Mouse (Mus musculus): ENCODE data around the gene Gm38655. TPM values are rescaled to one million over a fixed set of nuclear protein-coding genes. Genes with fewer than 3 reads are reported as not detected.

The Gm38655 gene
- polyA plus RNA-seq, 1 experiment: 0.36 TPM

DNA sequence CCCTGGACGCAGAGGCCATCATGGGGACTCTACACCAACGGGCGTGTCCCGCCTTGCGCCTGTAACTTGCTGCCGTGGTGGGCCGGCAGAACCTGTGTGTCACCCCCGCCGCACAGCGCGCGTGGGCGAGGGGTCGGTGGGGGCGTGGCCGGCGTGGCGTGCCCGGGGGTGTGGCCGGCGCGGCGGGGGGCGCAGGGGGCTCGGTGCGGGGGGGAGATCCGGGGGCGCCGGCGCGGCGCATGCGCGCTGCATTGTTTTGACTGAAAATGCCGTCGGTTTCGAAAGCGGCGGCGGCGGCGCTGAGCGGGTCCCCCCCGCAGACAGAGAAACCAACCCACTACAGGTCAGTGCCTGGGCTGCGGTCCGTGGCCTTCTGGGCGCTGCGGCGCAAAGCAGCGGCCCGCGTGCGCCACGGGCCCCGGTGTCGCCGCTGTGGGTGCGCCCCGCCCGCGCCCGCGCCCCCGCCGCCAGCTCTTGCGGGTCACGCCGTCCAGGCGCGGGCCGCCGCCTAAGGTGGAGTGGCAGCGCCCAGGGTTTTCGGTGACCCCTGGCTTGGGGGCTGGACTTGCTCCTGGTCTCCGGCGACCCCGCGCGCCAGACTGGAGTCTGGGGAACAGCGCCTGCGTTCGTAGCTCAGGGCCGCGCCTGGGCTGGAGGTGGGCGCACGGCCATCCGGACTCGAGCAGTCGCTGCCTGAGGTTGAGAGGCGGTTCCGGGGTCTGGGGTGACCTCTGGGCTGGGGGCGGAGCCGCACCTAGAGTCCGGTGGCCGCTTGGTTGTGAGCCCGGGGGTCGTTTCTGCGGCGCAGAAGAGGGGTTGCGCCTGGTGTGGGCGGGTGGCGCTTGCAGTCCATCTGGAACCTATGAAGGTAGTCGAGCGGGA lies 13.1 kb upstream of the Gm38655 start, which contains the start of gene Unkl:
Gene Unkl, plus strand, starts transcription at position 248 of the 882 bp plus-strand sequence.
- no peaks in the 10 kb centered on the region for H3K36me3 ChIP-seq (ENCODE audit: control insufficient read depth, insufficient read depth, low read length)
- H3K27ac ChIP-seq (ENCODE audit: control insufficient read depth, insufficient read depth, low read depth, low read length): peak within 1 kb of the TSS; percentile 60
- H3K27me3 ChIP-seq (ENCODE audit: control insufficient read depth, insufficient read depth, low read length): no peaks in the 10 kb centered on the region
- H3K4me3 ChIP-seq (ENCODE audit: control insufficient read depth, low read depth, low read length): peak within 1 kb of the TSS; percentile 88
- H3K4me1 ChIP-seq (ENCODE audit: control insufficient read depth, insufficient read depth, low read length): peaks cover 15% of the 10 kb centered on the region
- TF ChIP-seq POLR2A (IDR thresholded peaks at IDR 0.05; ENCODE audit: control insufficient read depth, low read depth, low read length) (peak; percentile 51; the same call in 1 of the 2 replicates), CTCF (IDR thresholded peaks at IDR 0.05; ENCODE audit: control insufficient read depth, insufficient read depth, insufficient replicate concordance, low read depth, low read length) (no peak)

DNA sequence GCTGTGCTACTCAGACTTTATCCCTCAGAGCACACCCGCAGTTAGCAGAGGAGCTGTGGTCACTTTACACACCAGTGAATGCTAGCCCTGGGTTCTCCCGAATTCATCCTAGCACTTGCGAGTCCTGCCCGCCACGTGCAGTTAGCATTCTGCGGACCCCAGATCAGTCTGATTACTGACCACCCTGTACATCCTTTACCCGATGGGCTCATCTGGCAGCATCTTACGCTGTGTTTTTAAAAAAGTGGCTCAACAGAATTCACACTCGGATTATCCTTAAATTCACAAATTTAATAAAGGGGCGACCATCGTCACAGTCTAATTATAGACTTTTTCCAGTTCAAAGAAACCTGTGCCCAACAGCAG lies 12.5 kb upstream of the Gm38655 start:
- TF ChIP-seq CTCF (IDR thresholded peaks at IDR 0.05; ENCODE audit: control insufficient read depth, insufficient read depth, insufficient replicate concordance, low read depth, low read length) (no peak), POLR2A (IDR thresholded peaks at IDR 0.05; ENCODE audit: control insufficient read depth, low read depth, low read length) (no peak)
- H3K27me3 ChIP-seq (ENCODE audit: control insufficient read depth, insufficient read depth, low read length): no peaks in the 10 kb centered on the region
- H3K36me3 ChIP-seq (ENCODE audit: control insufficient read depth, insufficient read depth, low read length): no peaks in the 10 kb centered on the region
- H3K4me1 ChIP-seq (ENCODE audit: control insufficient read depth, insufficient read depth, low read length): peaks cover 15% of the 10 kb centered on the region
- H3K27ac ChIP-seq (ENCODE audit: control insufficient read depth, insufficient read depth, low read depth, low read length): peak overlapping the region; percentile 2; the same call in 1 of the 2 replicates
- peak overlapping the region; percentile 60 for H3K4me3 ChIP-seq (ENCODE audit: control insufficient read depth, low read depth, low read length)

DNA sequence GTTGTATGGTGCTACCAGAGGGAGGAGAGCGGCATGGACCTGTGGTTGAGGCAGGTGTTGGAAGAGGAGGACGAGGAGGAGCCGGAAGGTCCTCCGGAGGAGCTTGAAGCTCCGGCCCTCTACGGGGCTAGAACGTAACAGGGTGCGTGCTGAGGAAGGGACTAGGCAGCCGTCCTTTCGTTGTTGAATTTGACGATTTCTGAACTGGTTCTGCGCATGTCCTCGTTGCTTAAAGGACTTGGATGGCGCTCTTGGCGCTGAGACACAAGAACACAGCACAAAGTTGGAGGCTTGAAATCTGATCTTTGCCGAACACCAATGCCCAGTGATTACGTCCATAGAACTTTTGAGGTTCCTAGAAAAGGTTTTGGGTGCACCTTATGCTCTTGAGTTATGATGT lies 9.7 kb upstream of the Gm38655 start:
- TF ChIP-seq POLR2A (IDR thresholded peaks at IDR 0.05; ENCODE audit: control insufficient read depth, low read depth, low read length) (no peak), CTCF (IDR thresholded peaks at IDR 0.05; ENCODE audit: control insufficient read depth, insufficient read depth, insufficient replicate concordance, low read depth, low read length) (no peak)
- no peaks in the 10 kb centered on the region for H3K27me3 ChIP-seq (ENCODE audit: control insufficient read depth, insufficient read depth, low read length)
- peak overlapping the region; percentile 93 for H3K4me3 ChIP-seq (ENCODE audit: control insufficient read depth, low read depth, low read length)
- H3K36me3 ChIP-seq (ENCODE audit: control insufficient read depth, insufficient read depth, low read length): no peaks in the 10 kb centered on the region
- H3K27ac ChIP-seq (ENCODE audit: control insufficient read depth, insufficient read depth, low read depth, low read length): peak overlapping the region; percentile 59
- H3K4me1 ChIP-seq (ENCODE audit: control insufficient read depth, insufficient read depth, low read length): peaks cover 15% of the 10 kb centered on the region

DNA sequence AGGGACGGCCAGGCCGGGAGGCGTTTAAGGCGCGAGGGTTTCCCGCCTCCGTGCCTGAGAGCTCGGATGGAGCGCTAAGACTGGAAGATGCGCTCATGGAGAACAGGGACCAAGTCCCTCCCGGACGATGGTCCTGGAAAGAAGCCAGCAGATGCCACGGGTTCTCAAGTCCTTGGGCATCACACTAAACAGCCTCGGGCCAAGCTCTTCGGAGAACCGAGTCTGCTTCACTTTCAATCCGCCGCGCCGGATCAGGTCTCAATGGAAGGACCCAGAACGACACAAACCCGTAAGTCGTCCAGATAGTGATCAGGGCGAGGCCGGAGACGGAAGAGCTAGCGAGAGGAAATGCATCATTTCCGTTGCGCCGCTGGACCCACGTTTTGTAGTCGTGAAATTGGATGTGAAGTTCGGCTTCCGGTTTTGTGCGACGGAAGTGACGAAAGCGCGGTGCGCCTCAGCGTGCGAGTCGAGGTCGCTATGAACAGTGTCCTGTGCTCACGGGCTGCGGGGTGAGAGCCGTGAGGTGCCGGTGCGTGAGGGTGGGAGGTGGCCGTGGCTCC lies 8.9 kb upstream of the Gm38655 start, which contains the start of gene BC003965:
Gene BC003965, plus strand, starts transcription at position 426 of the 563 bp plus-strand sequence.
- Histone ChIP-seq H3K4me1 (ENCODE audit: control insufficient read depth, insufficient read depth, low read length) (peaks cover 11% of the 10 kb centered on the region), H3K27me3 (ENCODE audit: control insufficient read depth, insufficient read depth, low read length) (no peaks in the 10 kb centered on the region), H3K4me3 (ENCODE audit: control insufficient read depth, low read depth, low read length) (peak within 1 kb of the TSS; percentile 93), H3K27ac (ENCODE audit: control insufficient read depth, insufficient read depth, low read depth, low read length) (peak within 1 kb of the TSS; percentile 84), H3K36me3 (ENCODE audit: control insufficient read depth, insufficient read depth, low read length) (no peaks in the 10 kb centered on the region)
- peak; percentile 90 for TF ChIP-seq POLR2A (IDR thresholded peaks at IDR 0.05; ENCODE audit: control insufficient read depth, low read depth, low read length)
- no peak for TF ChIP-seq CTCF (IDR thresholded peaks at IDR 0.05; ENCODE audit: control insufficient read depth, insufficient read depth, insufficient replicate concordance, low read depth, low read length)

DNA sequence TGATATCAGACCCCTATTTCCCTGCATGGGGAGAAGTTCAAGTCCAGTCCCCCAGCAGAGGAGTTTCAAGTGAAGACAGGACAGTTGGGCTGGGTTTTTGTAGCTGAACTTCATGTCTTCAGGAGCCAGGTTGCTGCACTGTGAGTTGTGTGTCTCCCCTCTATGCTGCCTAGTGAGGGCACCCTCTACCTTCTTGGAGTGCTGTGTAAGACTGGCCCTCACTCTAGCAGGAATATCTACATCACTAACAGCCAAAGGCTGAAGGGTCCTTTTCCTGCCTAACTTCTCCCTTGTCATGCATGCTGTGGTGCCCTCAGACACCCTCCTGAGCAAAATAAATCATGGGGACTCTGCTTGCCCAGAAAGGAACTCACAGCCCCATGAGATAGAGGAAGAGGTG lies 8.0 kb upstream of the Gm38655 start:
- Histone ChIP-seq H3K4me3 (ENCODE audit: control insufficient read depth, low read depth, low read length) (no peak overlapping the region), H3K4me1 (ENCODE audit: control insufficient read depth, insufficient read depth, low read length) (peaks cover 8% of the 10 kb centered on the region), H3K27me3 (ENCODE audit: control insufficient read depth, insufficient read depth, low read length) (no peaks in the 10 kb centered on the region), H3K27ac (ENCODE audit: control insufficient read depth, insufficient read depth, low read depth, low read length) (no peak overlapping the region), H3K36me3 (ENCODE audit: control insufficient read depth, insufficient read depth, low read length) (no peaks in the 10 kb centered on the region)
- no peak for TF ChIP-seq POLR2A (IDR thresholded peaks at IDR 0.05; ENCODE audit: control insufficient read depth, low read depth, low read length)
- no peak for TF ChIP-seq CTCF (IDR thresholded peaks at IDR 0.05; ENCODE audit: control insufficient read depth, insufficient read depth, insufficient replicate concordance, low read depth, low read length)

DNA sequence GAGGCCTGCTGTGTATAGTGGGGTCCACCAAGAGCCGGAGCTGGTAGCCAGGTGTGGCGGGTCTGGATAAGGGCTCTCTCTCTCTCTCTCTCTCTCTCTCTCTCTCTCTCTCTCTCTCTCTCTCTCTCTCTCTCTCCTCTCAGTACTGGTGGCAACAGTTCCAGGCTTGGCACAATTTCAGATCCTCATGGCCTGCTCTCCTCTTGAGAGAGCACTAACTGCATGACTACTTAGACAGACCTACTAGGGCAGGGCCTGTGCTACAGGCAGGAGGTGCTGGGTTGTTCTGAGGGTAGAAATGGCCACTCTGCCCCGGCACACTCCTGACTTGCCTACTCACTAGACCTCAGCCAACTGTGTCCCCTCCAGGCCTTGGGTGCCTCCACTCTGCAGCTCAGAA lies 2.7 kb downstream of the Gm38655 start:
- Histone ChIP-seq H3K4me3 (ENCODE audit: control insufficient read depth, low read depth, low read length) (no peak overlapping the region), H3K27ac (ENCODE audit: control insufficient read depth, insufficient read depth, low read depth, low read length) (no peak overlapping the region), H3K27me3 (ENCODE audit: control insufficient read depth, insufficient read depth, low read length) (no peaks in the 10 kb centered on the region), H3K4me1 (ENCODE audit: control insufficient read depth, insufficient read depth, low read length) (no peaks in the 10 kb centered on the region), H3K36me3 (ENCODE audit: control insufficient read depth, insufficient read depth, low read length) (no peaks in the 10 kb centered on the region)
- no peak for TF ChIP-seq CTCF (IDR thresholded peaks at IDR 0.05; ENCODE audit: control insufficient read depth, insufficient read depth, insufficient replicate concordance, low read depth, low read length)
- no peak for TF ChIP-seq POLR2A (IDR thresholded peaks at IDR 0.05; ENCODE audit: control insufficient read depth, low read depth, low read length)

DNA sequence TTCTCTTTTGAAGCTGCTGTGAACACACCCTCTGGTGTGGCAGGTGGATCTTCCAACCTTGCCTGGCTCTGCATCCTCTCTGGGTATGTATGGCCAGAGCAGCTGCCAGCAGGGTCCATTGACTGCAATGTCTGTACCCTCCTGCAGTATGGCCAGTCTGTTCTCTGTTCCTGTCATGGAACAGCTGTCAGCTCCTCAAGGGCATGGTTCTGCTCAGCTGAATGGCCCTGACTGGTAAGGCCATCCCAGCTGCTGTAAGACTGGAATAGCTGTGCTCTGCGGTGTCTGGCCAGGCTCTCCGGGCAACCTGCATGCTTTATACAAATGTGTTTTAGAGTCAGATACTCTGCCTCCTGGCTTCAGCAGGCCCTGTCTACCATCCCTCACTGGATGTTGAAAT lies 5.6 kb downstream of the Gm38655 start:
- Histone ChIP-seq H3K36me3 (ENCODE audit: control insufficient read depth, insufficient read depth, low read length) (no peaks in the 10 kb centered on the region), H3K27ac (ENCODE audit: control insufficient read depth, insufficient read depth, low read depth, low read length) (no peak overlapping the region), H3K4me3 (ENCODE audit: control insufficient read depth, low read depth, low read length) (no peak overlapping the region), H3K4me1 (ENCODE audit: control insufficient read depth, insufficient read depth, low read length) (no peaks in the 10 kb centered on the region), H3K27me3 (ENCODE audit: control insufficient read depth, insufficient read depth, low read length) (no peaks in the 10 kb centered on the region)
- TF ChIP-seq POLR2A (IDR thresholded peaks at IDR 0.05; ENCODE audit: control insufficient read depth, low read depth, low read length) (no peak), CTCF (IDR thresholded peaks at IDR 0.05; ENCODE audit: control insufficient read depth, insufficient read depth, insufficient replicate concordance, low read depth, low read length) (no peak)

All from testis, adult 2 months (tissue).